Mouse (Mus musculus) gastrocnemius, adult 18-20 months (tissue): ENCODE results near the gene Gulp1. TPM values are rescaled to one million over a fixed set of nuclear protein-coding genes. Genes with fewer than 3 reads are reported as not detected.

Experiments
- DNase-seq: peaks from one replicate; pipeline ENCODE4 v3.0.0; 2021; ENCODE audit warnings: low spot score
- total RNA-seq, 2 experiments: library from RNA; stranded (reverse); gene quantifications; 2 replicates each; pipeline ENCODE4 v1.2.3; 2021

The Gulp1 gene
- total RNA-seq, 2 experiments from 2014 or later = 2.2 to 2.9 TPM

DNA sequence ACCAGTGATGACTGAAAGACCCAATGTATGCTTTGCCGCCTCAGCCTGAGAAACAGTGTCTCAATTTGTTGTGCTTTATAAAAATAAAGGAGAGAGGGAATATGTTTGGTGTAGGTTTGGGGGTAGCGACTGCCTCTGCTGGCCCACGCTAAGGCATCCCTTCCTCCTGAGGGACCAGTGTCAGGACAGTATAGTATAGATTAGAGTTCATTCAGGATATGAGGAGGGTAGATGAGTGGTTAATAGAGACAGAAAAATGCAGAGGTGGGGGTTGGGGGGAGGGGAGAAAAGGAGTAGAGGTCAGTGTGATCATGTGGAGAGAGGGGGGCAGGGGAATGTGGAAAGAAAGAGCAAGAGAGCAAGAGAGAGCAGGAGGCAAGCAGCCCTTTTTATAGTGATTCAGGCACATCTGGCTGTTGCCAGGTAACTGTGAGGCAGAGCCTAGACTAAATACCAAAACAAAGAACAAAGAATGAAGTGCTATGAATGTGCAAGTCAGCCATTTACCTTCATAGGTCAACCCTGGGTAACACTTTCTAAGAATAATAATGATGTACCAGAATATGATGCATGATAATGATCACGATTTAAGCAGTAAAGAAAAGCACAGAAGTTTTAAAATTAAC is 169.6 kb downstream of the Gulp1 start:
- no peak for DNase-seq

GRCm38 (mm10) chr1:44741256-44741655 is 189.9 kb downstream of the Gulp1 start:
- DNase-seq = peak; percentile 9

DNA sequence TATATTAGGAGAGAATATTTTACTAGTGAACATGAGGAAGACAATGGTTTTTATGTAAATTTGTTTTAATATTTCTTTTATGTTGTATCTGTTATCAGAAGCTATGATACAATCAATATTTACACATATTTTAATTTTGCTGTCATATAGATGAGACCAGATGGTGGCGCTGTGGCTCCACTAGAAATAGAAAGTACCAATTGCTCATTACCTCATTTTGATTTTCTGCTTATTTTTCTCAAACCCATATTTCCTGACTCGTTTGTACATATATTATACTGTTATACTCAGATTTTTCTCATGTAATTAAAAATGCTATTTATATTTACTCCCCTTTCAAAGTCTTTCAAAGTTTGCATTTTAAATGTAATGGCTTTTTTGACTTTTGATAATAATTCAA is 194.4 kb downstream of the Gulp1 start:
- DNase-seq = peak; percentile 58

DNA sequence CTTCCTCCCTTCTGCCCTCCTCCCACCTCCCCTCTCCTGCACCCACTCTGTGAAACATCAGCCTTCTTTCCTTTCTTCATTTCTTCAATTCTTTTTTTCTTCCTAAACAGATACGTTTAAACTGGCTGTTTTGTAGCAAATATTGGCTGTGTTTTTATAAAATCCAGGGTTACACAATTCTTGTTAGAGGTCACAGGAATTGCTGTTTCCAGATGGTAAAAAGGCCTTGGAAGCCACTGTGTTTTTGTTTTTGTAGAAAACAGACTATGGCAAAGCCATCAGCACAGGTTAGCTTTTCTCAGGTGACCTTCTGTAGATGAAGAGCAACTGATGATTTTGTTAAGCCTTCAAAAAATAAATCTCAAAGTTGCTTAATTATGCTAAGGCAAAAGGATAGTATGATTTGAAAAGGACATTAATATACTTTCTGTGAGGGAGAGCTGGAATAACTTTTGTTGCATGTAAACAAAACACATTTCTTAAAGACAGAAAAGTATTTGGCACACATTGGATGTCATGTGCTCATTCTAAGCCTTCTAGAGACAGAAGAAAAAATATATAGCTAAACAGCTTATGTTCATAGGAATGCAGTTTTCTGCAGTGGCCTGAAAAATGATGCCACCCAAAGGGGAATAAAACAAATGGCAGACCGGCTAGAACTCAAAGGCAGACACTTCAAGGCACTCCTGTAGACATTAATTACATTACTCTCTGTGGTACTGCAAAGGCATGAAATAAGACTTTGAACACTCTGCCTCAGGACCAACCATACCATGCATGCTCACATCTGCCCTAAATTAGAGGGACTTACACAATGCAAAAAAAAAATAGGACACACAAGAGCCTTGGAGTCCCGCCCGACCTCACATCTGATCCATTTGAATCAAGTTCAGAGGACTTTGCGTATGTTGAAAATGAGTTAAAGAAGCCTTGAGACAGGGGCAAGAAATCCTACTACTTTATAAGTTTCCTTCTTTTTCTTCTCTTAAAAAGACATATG is 199.7 kb downstream of the Gulp1 start:
- DNase-seq = peak; percentile 19

DNA sequence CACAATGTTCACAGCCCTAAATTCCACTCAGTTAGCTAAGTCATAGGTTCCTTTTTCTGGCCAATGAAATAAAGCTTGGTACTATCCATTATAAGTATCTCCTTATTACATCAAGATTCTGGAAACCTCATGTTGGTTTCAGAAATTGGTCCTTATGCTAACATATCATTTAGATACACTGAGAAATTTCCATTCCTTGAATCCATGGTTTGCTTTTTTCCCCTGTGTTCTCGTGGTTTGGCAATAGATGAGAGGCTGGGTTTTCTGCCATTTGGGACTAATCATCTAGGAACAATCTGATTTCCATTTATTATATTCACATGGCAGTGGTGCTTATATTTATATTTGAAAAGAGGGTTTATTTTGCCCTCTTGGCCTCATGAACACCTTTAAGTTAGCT is 226.9 kb downstream of the Gulp1 start:
- DNase-seq = peak; percentile 4

DNA sequence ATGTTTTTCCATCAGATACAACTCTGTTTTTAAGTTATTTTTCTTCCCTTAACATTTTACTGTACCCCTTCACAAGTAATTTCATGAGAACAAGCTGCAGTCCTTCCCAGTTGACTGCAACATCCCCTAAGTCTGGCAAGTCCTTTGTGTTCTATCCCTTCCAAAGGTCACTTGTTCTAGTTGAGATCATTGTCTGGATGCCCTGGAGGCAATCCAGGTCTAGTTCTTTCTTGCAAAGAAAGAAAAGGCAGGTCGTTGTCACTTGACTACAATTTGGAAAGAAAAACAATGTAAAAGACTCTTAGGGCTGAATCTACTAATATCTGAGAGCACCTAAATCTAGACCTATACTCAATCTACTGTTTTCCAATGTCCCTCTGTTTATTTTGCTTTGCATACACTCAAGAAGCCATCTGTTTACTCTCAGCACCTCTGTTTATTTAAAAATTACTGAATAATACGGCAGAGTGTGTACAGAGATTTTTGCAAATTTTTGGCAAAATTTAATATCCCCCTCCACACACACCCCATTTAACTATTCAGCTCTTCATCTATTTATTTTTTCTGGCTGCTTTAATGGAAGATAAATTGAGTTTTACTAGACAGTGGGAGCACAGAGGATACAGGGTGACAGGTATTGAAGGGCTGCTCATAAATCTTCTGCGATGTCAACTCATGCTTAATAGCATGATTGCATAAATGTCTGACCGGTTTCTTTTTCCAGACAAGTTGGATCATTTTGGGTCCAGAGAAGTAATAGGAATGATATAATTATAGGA is 252.5 kb downstream of the Gulp1 start:
- peak; percentile 54 for DNase-seq

DNA sequence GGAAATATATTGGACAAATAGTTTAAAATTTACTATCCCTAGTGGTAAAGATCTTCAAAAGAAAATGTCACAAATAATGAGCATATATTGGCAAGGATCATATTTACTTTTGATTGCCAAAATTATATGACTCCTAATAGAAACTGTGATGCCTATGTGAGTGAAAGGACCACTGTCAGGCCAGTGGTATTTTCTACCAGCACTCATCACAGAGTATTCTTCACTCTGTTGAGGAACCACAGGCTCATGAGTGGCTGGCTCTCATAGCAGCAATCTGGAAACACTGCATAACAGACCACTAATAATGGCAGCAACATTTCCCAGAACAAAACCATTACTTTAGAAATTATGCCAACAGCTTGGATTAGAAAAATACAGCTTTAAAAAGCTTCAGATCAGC is 255.1 kb downstream of the Gulp1 start:
- DNase-seq = no peak

DNA sequence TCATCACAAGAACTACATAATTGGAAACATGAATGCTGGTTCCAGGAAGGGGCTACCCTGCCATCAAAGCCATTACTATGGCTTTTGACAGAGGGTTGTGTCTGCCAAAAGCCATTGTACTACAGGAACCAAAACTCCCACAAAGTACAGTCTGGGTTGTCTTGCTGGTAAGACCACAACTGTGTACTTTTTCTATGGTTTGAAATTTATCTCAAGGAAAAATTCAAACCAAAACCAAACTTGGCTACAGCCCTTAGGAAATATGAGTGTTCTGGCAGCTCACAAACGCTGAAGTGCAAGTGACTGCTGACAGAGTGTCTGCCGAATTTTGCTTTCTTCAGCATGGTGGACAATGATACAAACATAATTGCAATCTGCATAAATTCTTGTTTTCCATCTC is 259.0 kb downstream of the Gulp1 start:
- no peak for DNase-seq

GRCm38 (mm10) chr1:44833934-44834333 is 282.6 kb downstream of the Gulp1 start:
- no peak for DNase-seq
